Mouse (Mus musculus) forebrain, embryonic 14.5 days (tissue): Measurements from ENCODE around the gene Nhlrc4. TPM values are rescaled to one million over a fixed set of nuclear protein-coding genes. Genes with fewer than 3 reads are reported as not detected.

Experiments used
- ATAC-seq: fragments of 200-750 bp; cut with Nextera tagmentation; 2 replicates; pipeline ENCODE4 v1.8.0; 2017; ENCODE audit warnings: mild to moderate bottlenecking, moderate library complexity
- DNase-seq: peaks from one replicate; pipeline ENCODE4 v3.0.0-alpha.2; 2015; ENCODE audit warnings: low spot score
- H3K27ac ChIP-seq: fragments of 300-500 bp; sonication (generic); 2 replicates; pipeline ENCODE4 v1.5.1; 2014; ENCODE audit warnings: low read depth, mild to moderate bottlenecking, control low read depth, low read length, moderate library complexity
- H3K27me3 ChIP-seq: fragments of 300-500 bp; sonication (generic); replicated peaks from 2 replicates; pipeline ENCODE4 v1.6.1; 2014; ENCODE audit warnings: low read length, control low read depth, mixed read lengths; ENCODE audit not compliant: control insufficient read depth, insufficient read depth
- H3K36me3 ChIP-seq: fragments of 300-500 bp; sonication (generic); 2 replicates; pipeline ENCODE4 v1.6.1; 2014; ENCODE audit warnings: low read length, control low read depth; ENCODE audit not compliant: control insufficient read depth, insufficient read depth
- H3K4me1 ChIP-seq: fragments of 300-500 bp; sonication (generic); 2 replicates; pipeline ENCODE4 v1.6.1; 2014; ENCODE audit warnings: antibody characterized with exemption, low read length, control low read depth; ENCODE audit not compliant: control insufficient read depth, insufficient read depth
- H3K4me2 ChIP-seq: fragments of 300-500 bp; sonication (generic); 2 replicates; pipeline ENCODE4 v1.6.1; 2014; ENCODE audit warnings: mild to moderate bottlenecking, control low read depth, low read length
- H3K4me3 ChIP-seq: fragments of 300-500 bp; sonication (generic); 2 replicates; pipeline ENCODE4 v1.5.1; 2014; ENCODE audit warnings: low read depth, low read length, control low read depth
- H3K9ac ChIP-seq: fragments of 300-500 bp; sonication (generic); 2 replicates; pipeline ENCODE4 v1.6.1; 2014; ENCODE audit warnings: mild to moderate bottlenecking, low read length, control low read depth, moderate library complexity
- H3K9me3 ChIP-seq: fragments of 300-500 bp; sonication (generic); replicated peaks from 2 replicates; pipeline ENCODE4 v1.6.1; 2016; ENCODE audit warnings: low read length, control low read depth, mixed read lengths; ENCODE audit not compliant: control insufficient read depth
- WGBS: fragments of 180-500 bp; shearing (Covaris S2); extraction: QIAGEN DNeasy Blood & Tissue Kit; methylation state at CpG from one replicate; pipeline ENCODE4 v1.1.7; 2014; 5-methylcytosine and 5-hydroxymethylcytosine counted together
- polyA plus RNA-seq: library from polyadenylated mRNA; unstranded; fragments of >200 nt; fragmentation: Nextera tagmentation; extraction: Ambion mirVana; gene quantifications from 2 replicates; pipeline ENCODE4 v1.2.1, GENCODE M21; 2014

Nhlrc4 gene
- polyA plus RNA-seq, 1 experiment from 2014 or later = not detected

GRCm38 (mm10) chr17:25919786-25920642, 24.7 kb downstream of the Nhlrc4 start:
- DNase-seq = peak; percentile 100
- peak; percentile 97 for ATAC-seq
- peak overlapping the region; percentile 92 for H3K27ac ChIP-seq

DNA sequence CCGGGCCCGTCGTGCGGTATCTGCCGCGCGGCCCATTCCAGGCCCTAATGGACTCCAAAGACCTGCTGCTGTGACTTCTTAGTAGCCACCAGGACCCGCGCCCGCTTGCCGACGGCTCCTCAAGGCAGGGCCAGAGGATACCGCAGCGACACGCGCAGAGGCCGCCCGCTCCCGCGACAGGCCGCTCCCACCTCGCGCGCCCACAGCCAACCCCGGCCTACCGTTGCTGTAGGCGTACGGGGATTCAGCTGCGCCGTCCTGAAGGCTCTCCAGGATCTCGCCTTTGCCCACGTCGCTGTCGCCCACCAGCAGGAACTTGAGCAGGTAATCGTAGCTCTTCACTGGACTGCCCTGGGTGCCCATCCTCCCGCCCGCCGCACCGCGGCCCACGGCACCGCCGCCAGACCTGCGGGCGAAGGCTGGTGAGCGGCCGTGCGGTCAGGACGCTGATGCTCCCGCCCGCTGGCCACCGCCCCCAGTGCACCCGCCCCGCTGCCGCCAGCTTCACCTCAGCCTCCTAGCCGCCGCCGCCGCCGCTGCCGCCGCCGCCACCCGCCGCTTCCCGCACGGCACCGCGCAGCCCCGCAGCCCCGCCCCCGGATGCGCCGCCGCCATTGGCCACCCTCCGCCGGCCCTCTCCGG, 25.5 kb downstream of the Nhlrc4 start, which contains the start of gene Rab40c:
Gene Rab40c, minus strand, starts transcription at position 584 of the 642 bp plus-strand sequence.
- Histone ChIP-seq H3K36me3 (peaks cover 10% of the 10 kb centered on the region; the same call in 1 of the 2 replicates), H3K9ac (peak within 1 kb of the TSS; percentile 87), H3K4me1 (peaks cover 13% of the 10 kb centered on the region), H3K27ac (peak within 1 kb of the TSS; percentile 92), H3K4me3 (peak within 1 kb of the TSS; percentile 95), H3K4me2 (peak within 1 kb of the TSS; percentile 87), H3K27me3 (no peaks in the 10 kb centered on the region), H3K9me3 (no peaks in the 10 kb centered on the region)
- no peak for DNase-seq
- WGBS = under 1% methylated on average over 76 of the region's 78 CpGs
- peak; percentile 6 for ATAC-seq

More at GRCm38 (mm10) chr17:25919786-25920642, 24.7 kb downstream of the Nhlrc4 start:
- Histone ChIP-seq H3K9ac (peak overlapping the region; percentile 87), H3K4me2 (peak overlapping the region; percentile 73), H3K9me3 (no peaks in the 10 kb centered on the region), H3K4me1 (peaks cover 13% of the 10 kb centered on the region), H3K36me3 (peaks cover 10% of the 10 kb centered on the region; the same call in 1 of the 2 replicates), H3K4me3 (peak overlapping the region; percentile 95), H3K27me3 (no peaks in the 10 kb centered on the region)
- WGBS = 0% methylated on average over 33 of the region's 40 CpGs

DNA sequence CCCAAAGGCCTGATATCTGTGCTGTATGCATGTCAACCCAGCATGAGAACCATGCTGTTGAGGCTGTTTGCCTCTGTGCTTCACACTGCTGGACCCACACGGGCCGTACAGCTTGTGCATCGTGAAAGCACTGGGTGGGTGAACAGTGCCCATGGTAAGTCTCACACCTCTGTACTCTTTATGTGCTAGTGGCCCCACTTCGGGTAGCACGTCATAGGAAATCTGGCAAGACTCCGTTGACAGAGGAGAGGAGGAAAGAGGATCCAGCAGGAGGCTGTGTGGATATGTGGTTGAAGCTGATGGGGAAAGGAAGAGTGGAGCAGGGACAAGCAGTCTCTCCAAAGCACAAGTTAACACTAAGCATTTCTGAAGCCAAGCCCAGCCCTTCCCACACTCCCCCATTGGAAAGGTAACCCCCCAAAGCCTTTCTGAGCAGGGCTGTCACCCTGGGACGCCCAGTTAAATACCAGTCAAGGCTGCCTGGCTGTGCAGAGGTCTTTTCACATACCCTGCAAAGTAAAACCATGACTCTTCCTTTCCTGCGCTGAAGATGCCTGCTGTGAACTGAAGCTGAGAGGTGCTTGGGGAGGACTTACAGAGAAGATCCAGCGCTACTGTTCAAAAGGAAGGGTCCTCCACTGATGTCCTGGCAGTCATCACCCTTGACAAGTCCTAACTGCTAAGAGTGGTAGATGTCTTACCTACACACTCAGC, 26.6 kb downstream of the Nhlrc4 start:
- Histone ChIP-seq H3K27ac (no peak overlapping the region), H3K9me3 (no peaks in the 10 kb centered on the region), H3K4me3 (peak overlapping the region; percentile 95), H3K36me3 (peaks cover 11% of the 10 kb centered on the region; the same call in 1 of the 2 replicates), H3K9ac (peak overlapping the region; percentile 87), H3K4me2 (peak overlapping the region; percentile 87), H3K4me1 (peaks cover 13% of the 10 kb centered on the region), H3K27me3 (no peaks in the 10 kb centered on the region)
- no peak for ATAC-seq
- 85% methylated on average over 9 of the region's 9 CpGs for WGBS
- no peak for DNase-seq

GRCm38 (mm10) chr17:25916931-25917647, 27.7 kb downstream of the Nhlrc4 start:
- no peak for DNase-seq
- H3K9me3 ChIP-seq = no peaks in the 10 kb centered on the region
- no peaks in the 10 kb centered on the region for H3K27me3 ChIP-seq
- peaks cover 13% of the 10 kb centered on the region for H3K4me1 ChIP-seq
- no peak overlapping the region for H3K4me3 ChIP-seq
- H3K36me3 ChIP-seq = peaks cover 14% of the 10 kb centered on the region; the same call in 1 of the 2 replicates
- H3K4me2 ChIP-seq = no peak overlapping the region
- no peak overlapping the region for H3K27ac ChIP-seq
- no peak overlapping the region; the same call in 1 of the 2 replicates for H3K9ac ChIP-seq
- ATAC-seq = no peak
- 83% methylated on average over 8 of the region's 8 CpGs for WGBS

DNA sequence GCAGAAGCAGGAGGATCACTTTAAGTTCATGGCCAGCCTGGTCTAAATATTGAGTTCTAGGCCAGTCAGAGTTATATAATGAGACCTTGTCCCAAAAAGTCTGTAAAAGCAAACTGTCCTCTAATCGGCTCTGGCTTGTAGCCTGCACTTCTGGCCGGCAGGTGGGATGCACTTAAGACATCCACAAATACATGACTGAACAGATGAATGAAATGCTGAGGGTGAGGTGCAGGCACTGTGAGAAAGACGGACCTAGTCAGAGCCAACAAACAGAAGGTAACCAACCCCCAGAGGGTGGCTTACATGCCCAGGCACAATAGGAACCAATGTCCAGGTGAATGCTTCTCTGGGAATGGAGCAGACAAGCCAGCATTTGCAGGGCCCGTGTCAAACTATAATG, 30.5 kb downstream of the Nhlrc4 start:
- no peak overlapping the region for H3K9ac ChIP-seq
- 90% methylated on average over 4 of the region's 4 CpGs for WGBS
- no peak overlapping the region for H3K27ac ChIP-seq
- no peak for DNase-seq
- no peak for ATAC-seq
- no peak overlapping the region for H3K4me3 ChIP-seq
- H3K4me2 ChIP-seq = no peak overlapping the region
- H3K36me3 ChIP-seq = peaks cover 14% of the 10 kb centered on the region; the same call in 1 of the 2 replicates
- H3K4me1 ChIP-seq = peaks cover 10% of the 10 kb centered on the region
- no peaks in the 10 kb centered on the region for H3K9me3 ChIP-seq
- no peaks in the 10 kb centered on the region for H3K27me3 ChIP-seq

DNA sequence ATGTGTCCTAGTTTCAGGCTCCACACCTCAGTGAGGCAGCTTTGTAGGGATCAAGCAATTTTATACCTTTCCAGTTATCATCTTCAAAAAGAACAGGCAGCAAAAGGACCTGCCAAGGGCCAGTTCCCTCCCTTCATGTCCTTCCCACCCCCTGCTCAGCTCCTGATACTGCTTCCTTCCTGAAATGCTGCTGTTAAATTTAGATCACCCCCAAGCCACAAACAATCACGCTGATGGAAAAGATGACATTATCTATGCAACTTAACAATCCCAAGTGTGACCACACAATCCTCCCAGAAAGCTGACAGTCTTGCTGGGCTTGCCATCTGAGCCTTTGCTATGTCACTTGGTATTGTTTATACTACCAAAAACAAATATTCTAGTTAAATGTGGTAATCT, 30.9 kb downstream of the Nhlrc4 start:
- 88% methylated on average over 1 of the region's 1 CpGs for WGBS
- H3K4me3 ChIP-seq = no peak overlapping the region
- no peak overlapping the region for H3K9ac ChIP-seq
- DNase-seq (no peak), ATAC-seq (no peak)
- peaks cover 10% of the 10 kb centered on the region for H3K4me1 ChIP-seq
- no peak overlapping the region for H3K27ac ChIP-seq
- H3K27me3 ChIP-seq = no peaks in the 10 kb centered on the region
- H3K9me3 ChIP-seq = no peaks in the 10 kb centered on the region
- H3K36me3 ChIP-seq = peaks cover 14% of the 10 kb centered on the region; the same call in 1 of the 2 replicates
- H3K4me2 ChIP-seq = no peak overlapping the region

GRCm38 (mm10) chr17:25913186-25913876, 31.4 kb downstream of the Nhlrc4 start:
- DNase-seq = no peak
- no peak overlapping the region for H3K4me3 ChIP-seq
- WGBS = 90% methylated on average over 14 of the region's 14 CpGs
- H3K27me3 ChIP-seq = no peaks in the 10 kb centered on the region
- peaks cover 5% of the 10 kb centered on the region for H3K4me1 ChIP-seq
- peaks cover 14% of the 10 kb centered on the region; the same call in 1 of the 2 replicates for H3K36me3 ChIP-seq
- no peak overlapping the region for H3K27ac ChIP-seq
- H3K4me2 ChIP-seq = no peak overlapping the region
- H3K9ac ChIP-seq = no peak overlapping the region
- no peak for ATAC-seq
- H3K9me3 ChIP-seq = no peaks in the 10 kb centered on the region

DNA sequence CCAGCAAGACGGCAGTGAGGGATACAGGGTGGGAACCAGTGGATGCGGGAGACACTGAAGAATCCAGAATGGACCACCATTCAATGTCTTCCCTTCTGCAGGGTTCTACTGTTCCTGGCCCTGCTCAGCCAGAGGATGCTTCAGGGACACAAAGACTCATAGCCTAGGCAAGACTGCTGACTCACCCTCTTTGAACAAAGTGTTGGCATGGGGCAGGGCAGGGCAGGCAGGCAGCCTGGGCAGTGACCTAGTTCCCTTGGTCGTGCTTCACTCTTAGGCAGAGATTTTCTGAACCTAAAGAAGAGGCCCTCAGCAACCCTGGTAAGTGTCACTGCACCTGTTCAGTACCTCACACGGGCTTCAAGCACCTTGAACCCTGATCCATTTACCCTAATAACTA, 32.9 kb downstream of the Nhlrc4 start:
- WGBS = 90% methylated on average over 4 of the region's 4 CpGs
- Histone ChIP-seq H3K4me2 (no peak overlapping the region), H3K27me3 (no peaks in the 10 kb centered on the region), H3K9me3 (no peaks in the 10 kb centered on the region), H3K36me3 (peaks cover 11% of the 10 kb centered on the region; the same call in 1 of the 2 replicates), H3K4me3 (no peak overlapping the region), H3K4me1 (no peaks in the 10 kb centered on the region), H3K27ac (no peak overlapping the region), H3K9ac (no peak overlapping the region)
- DNase-seq (no peak), ATAC-seq (no peak)
